Mouse (Mus musculus) hindbrain, embryonic 15.5 days (tissue): ENCODE measurements around the gene Cic. TPM values are rescaled to one million over a fixed set of nuclear protein-coding genes. Genes with fewer than 3 reads are reported as not detected.

Experiments
- ATAC-seq: fragments of 200-750 bp; cut with Nextera tagmentation; 2 replicates; pipeline ENCODE4 v1.8.0; 2017; ENCODE audit warnings: low read depth, moderate number of reproducible peaks, moderate TSS enrichment; ENCODE audit not compliant: low FRiP score
- H3K27ac ChIP-seq: fragments of 300-500 bp; sonication (generic); replicated peaks from 2 replicates; pipeline ENCODE4 v1.5.1; 2015; ENCODE audit warnings: mild to moderate bottlenecking, inconsistent platforms
- H3K27me3 ChIP-seq: fragments of 300-500 bp; sonication (generic); 2 replicates; pipeline ENCODE4 v1.6.1; 2015; ENCODE audit warnings: control low read depth, inconsistent platforms
- H3K36me3 ChIP-seq: fragments of 300-500 bp; sonication (generic); 2 replicates; pipeline ENCODE4 v1.6.1; 2015; ENCODE audit warnings: control low read depth, inconsistent platforms
- H3K4me1 ChIP-seq: fragments of 300-500 bp; sonication (generic); replicated peaks from 2 replicates; pipeline ENCODE4 v1.6.1; 2015; ENCODE audit warnings: control low read depth, inconsistent platforms
- H3K4me2 ChIP-seq: fragments of 300-500 bp; sonication (generic); 2 replicates; pipeline ENCODE4 v1.6.1; 2015; ENCODE audit warnings: moderate library complexity, mild to moderate bottlenecking, inconsistent platforms
- H3K4me3 ChIP-seq: fragments of 300-500 bp; sonication (generic); 2 replicates; pipeline ENCODE4 v1.5.1; 2015; ENCODE audit warnings: mild to moderate bottlenecking, inconsistent platforms
- H3K9ac ChIP-seq: fragments of 300-500 bp; sonication (generic); 2 replicates; pipeline ENCODE4 v1.6.1; 2015; ENCODE audit warnings: inconsistent platforms
- H3K9me3 ChIP-seq: fragments of 300-500 bp; sonication (generic); 2 replicates; pipeline ENCODE4 v1.6.1; 2016; ENCODE audit warnings: control low read depth, inconsistent platforms
- WGBS: fragments of 180-500 bp; shearing (Covaris S2); methylation state at CpG from one replicate; pipeline ENCODE4 v1.1.7; 2015; 5-methylcytosine and 5-hydroxymethylcytosine counted together
- polyA plus RNA-seq: library from polyadenylated mRNA; unstranded; fragments of >200 nt; fragmentation: Nextera tagmentation; extraction: Ambion mirVana; gene quantifications from 2 replicates; pipeline ENCODE4 v1.2.1, GENCODE M21; 2015

The Cic gene
- polyA plus RNA-seq, 1 experiment from 2014 or later: 32.5 TPM

- peaks cover 58% of the 10 kb centered on the region for H3K36me3 ChIP-seq
- no peak overlapping the region for H3K4me3 ChIP-seq
- H3K4me2 ChIP-seq: no peak overlapping the region
- H3K4me1 ChIP-seq: peaks cover 31% of the 10 kb centered on the region
- no peaks in the 10 kb centered on the region for H3K27me3 ChIP-seq
- no peak overlapping the region for H3K9ac ChIP-seq
- no peak overlapping the region for H3K27ac ChIP-seq
- 91% methylated on average over 2 of the region's 2 CpGs for WGBS
- ATAC-seq: no peak
- no peaks in the 10 kb centered on the region for H3K9me3 ChIP-seq
Measured at GRCm38 (mm10) chr7:25233061-25233460, 34.4 kb upstream of the Cic start.

GRCm38 (mm10) chr7:25235526-25235925, 32.0 kb upstream of the Cic start:
- no peak overlapping the region for H3K27ac ChIP-seq
- 0 out of 2 replicates have a peak overlapping the region, but pooled peaks have one; percentile 99 for H3K9ac ChIP-seq
- ATAC-seq: no peak
- peaks cover 44% of the 10 kb centered on the region for H3K4me1 ChIP-seq
- peaks cover 37% of the 10 kb centered on the region for H3K36me3 ChIP-seq
- no peak overlapping the region for H3K4me3 ChIP-seq
- H3K9me3 ChIP-seq: no peaks in the 10 kb centered on the region
- H3K4me2 ChIP-seq: no peak overlapping the region
- H3K27me3 ChIP-seq: no peaks in the 10 kb centered on the region
- 90% methylated on average over 5 of the region's 5 CpGs for WGBS

GRCm38 (mm10) chr7:25237249-25238014, 30.1 kb upstream of the Cic start, which contains the start of gene Gsk3a:
Gene Gsk3a (minus strand): TSS chr7:25237851.
- Histone ChIP-seq H3K4me1 (peaks cover 44% of the 10 kb centered on the region), H3K36me3 (peaks cover 18% of the 10 kb centered on the region), H3K9ac (peak within 1 kb of the TSS; percentile 99), H3K4me3 (peak within 1 kb of the TSS; percentile 72), H3K27ac (peak within 1 kb of the TSS; percentile 89), H3K4me2 (peak within 1 kb of the TSS; percentile 77), H3K9me3 (no peaks in the 10 kb centered on the region), H3K27me3 (no peaks in the 10 kb centered on the region)
- peak; percentile 91 for ATAC-seq
- under 1% methylated on average over 56 of the region's 76 CpGs for WGBS

- Histone ChIP-seq H3K4me3 (peak overlapping the region; percentile 72), H3K9ac (peak overlapping the region; percentile 99), H3K4me1 (peaks cover 44% of the 10 kb centered on the region), H3K9me3 (no peaks in the 10 kb centered on the region), H3K27ac (peak overlapping the region; percentile 89), H3K27me3 (no peaks in the 10 kb centered on the region), H3K36me3 (peaks cover 11% of the 10 kb centered on the region), H3K4me2 (peak overlapping the region; percentile 77)
- peak; percentile 94 for ATAC-seq
- under 1% methylated on average over 23 of the region's 23 CpGs for whole genome bisulfite sequencing
Measured at GRCm38 (mm10) chr7:25238015-25238706, 29.3 kb upstream of the Cic start.

DNA sequence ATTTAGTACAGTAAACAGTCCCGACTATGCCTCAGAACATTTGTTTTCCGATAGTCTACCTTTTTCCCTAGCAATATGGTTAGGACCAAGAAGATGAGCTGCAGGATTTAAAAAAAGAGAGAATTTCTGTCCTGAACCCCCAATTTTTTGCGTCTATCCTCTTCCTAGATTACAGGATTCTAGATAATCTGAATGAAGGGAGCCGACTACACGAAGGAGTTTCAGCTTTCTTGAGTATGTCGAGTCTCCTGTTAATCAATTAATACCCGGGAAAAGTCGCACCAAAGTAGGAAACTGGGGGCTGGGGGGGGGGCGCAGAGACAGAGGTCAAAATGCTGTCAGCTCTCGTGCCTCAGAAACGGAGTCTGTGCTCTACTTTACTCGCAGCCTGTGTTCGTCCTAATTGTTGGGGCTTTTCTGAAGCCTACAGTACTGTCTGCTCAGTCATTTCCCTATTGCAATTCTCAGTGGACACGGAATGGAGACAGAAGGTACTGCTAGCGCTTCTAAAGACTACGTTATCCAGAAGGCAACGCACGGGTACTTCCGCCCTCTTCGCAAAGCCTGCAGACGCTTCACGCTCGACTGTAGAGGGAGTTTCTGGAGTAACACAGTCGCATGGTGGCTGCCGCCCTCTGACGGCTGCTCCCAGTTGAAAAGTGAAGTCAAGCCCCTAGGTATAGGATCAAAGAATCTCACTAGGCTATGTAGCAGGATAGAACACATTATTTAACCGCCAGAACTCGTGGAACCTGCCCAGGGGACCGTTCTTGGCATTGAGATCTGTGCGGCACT, 28.5 kb upstream of the Cic start:
- H3K36me3 ChIP-seq: peaks cover 5% of the 10 kb centered on the region
- H3K4me3 ChIP-seq: peak overlapping the region; percentile 72
- peak overlapping the region; percentile 89 for H3K27ac ChIP-seq
- no peaks in the 10 kb centered on the region for H3K27me3 ChIP-seq
- H3K4me1 ChIP-seq: peaks cover 42% of the 10 kb centered on the region
- peak overlapping the region; percentile 77 for H3K4me2 ChIP-seq
- H3K9me3 ChIP-seq: no peaks in the 10 kb centered on the region
- ATAC-seq: peak; percentile 51
- WGBS: 3% methylated on average over 30 of the region's 30 CpGs
- no peak overlapping the region for H3K9ac ChIP-seq

GRCm38 (mm10) chr7:25240631-25241030, 26.9 kb upstream of the Cic start:
- no peak overlapping the region for H3K27ac ChIP-seq
- H3K36me3 ChIP-seq: no peaks in the 10 kb centered on the region
- no peak overlapping the region for H3K9ac ChIP-seq
- no peak overlapping the region for H3K4me3 ChIP-seq
- H3K4me1 ChIP-seq: peaks cover 27% of the 10 kb centered on the region
- WGBS: 75% methylated on average over 7 of the region's 7 CpGs
- H3K9me3 ChIP-seq: no peaks in the 10 kb centered on the region
- H3K4me2 ChIP-seq: no peak overlapping the region
- H3K27me3 ChIP-seq: no peaks in the 10 kb centered on the region
- no peak for ATAC-seq

DNA sequence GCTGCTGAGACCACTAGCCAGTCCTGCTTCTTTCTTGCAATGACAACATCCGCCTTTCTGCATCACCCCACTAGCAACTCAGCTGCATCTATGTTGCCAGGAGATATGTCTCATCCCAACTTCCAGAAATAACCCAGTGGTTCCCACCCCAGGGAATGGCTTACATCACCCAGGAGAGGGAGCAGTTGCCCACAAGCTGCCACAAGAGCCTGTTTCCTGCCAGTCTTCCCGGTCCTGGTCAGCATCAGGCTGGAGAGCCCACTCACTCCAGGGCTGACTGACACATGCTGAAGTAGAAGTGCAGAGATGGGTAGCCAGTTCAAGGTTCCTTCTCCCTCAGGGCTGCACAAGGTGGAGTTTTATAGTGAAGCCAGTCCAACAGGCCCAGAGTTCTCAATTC, 26.4 kb upstream of the Cic start:
- H3K9ac ChIP-seq: no peak overlapping the region
- no peaks in the 10 kb centered on the region for H3K36me3 ChIP-seq
- 20% methylated on average over 2 of the region's 2 CpGs for WGBS
- H3K27me3 ChIP-seq: no peaks in the 10 kb centered on the region
- no peak overlapping the region for H3K4me3 ChIP-seq
- H3K27ac ChIP-seq: no peak overlapping the region
- no peaks in the 10 kb centered on the region for H3K9me3 ChIP-seq
- no peak overlapping the region for H3K4me2 ChIP-seq
- ATAC-seq: no peak
- peaks cover 27% of the 10 kb centered on the region for H3K4me1 ChIP-seq

DNA sequence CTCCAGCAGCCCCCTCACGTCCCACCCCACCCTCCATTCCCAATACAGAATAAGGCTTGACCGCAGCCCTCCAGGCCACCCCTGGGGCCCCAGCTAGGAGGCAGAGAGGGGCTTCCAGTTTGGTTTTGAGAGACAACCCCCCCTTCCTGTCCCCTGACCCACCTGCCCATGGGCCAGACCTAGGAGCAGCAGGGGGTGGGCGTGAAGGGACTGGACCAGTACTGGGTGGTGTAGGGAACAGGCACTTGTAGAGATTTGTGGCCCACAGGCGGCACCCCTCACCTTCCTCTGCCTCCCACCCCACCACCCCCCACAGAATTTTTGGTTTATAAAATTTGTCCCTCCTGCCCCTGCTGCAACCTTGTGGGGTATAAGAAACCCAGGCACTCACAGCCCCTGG, 24.1 kb upstream of the Cic start:
- H3K27ac ChIP-seq: no peak overlapping the region
- no peak for ATAC-seq
- no peak overlapping the region for H3K4me3 ChIP-seq
- H3K27me3 ChIP-seq: no peaks in the 10 kb centered on the region
- no peaks in the 10 kb centered on the region for H3K36me3 ChIP-seq
- H3K9me3 ChIP-seq: no peaks in the 10 kb centered on the region
- H3K4me2 ChIP-seq: no peak overlapping the region
- H3K9ac ChIP-seq: no peak overlapping the region
- WGBS: 91% methylated on average over 4 of the region's 4 CpGs
- peaks cover 39% of the 10 kb centered on the region for H3K4me1 ChIP-seq

DNA sequence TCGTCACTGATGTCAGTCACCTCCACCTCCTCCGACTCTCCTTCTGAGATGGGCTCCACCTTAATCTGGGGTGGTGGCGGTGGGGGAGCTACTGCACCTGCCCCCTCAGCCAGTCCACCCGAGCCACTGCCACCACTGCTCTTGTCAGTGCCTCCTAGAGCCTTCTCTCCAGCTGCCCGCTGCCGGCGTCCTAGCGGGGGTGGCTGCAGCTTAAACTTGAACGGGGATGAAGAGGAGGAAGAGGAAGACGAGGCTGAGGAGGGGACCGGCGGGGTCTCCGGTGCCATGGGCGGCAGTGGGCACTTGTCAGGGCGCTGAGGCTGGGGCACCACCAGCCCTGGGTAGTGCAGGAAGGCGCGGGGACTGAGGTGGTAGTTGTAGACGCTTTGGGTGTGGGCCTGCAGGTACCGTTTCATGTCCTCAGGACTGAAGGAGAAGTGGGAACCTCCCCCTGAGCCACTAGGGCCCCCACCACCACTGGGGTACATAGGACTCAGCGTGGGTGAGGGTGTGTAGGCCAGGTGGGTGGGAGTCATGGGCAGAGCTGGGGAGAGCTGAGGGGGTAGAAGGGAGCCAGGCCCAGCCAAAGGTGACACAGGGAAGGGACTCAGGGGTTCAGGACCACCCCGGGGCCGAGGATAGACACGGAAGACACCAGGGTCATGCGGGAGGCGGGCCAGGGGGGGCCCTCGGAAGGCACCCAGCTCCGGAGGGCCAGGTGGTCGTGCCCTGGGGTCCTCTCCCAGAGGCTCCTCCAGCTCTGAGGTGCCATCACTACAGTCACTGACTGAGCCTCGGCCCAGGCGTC, 22.7 kb upstream of the Cic start:
- H3K4me3 ChIP-seq: no peak overlapping the region
- ATAC-seq: no peak
- H3K27me3 ChIP-seq: no peaks in the 10 kb centered on the region
- H3K9ac ChIP-seq: no peak overlapping the region
- no peaks in the 10 kb centered on the region for H3K9me3 ChIP-seq
- H3K4me2 ChIP-seq: no peak overlapping the region
- no peaks in the 10 kb centered on the region for H3K36me3 ChIP-seq
- H3K4me1 ChIP-seq: peaks cover 40% of the 10 kb centered on the region
- H3K27ac ChIP-seq: no peak overlapping the region
- WGBS: 90% methylated on average over 30 of the region's 30 CpGs

GRCm38 (mm10) chr7:25246079-25246758, 21.3 kb upstream of the Cic start:
- no peak for ATAC-seq
- Histone ChIP-seq H3K36me3 (no peaks in the 10 kb centered on the region), H3K27ac (peak overlapping the region; percentile 84), H3K4me1 (peaks cover 50% of the 10 kb centered on the region), H3K27me3 (no peaks in the 10 kb centered on the region), H3K4me3 (peak overlapping the region; percentile 78), H3K9ac (no peak overlapping the region), H3K9me3 (no peaks in the 10 kb centered on the region), H3K4me2 (peak overlapping the region; percentile 99)
- whole genome bisulfite sequencing: 53% methylated on average over 20 of the region's 20 CpGs

DNA sequence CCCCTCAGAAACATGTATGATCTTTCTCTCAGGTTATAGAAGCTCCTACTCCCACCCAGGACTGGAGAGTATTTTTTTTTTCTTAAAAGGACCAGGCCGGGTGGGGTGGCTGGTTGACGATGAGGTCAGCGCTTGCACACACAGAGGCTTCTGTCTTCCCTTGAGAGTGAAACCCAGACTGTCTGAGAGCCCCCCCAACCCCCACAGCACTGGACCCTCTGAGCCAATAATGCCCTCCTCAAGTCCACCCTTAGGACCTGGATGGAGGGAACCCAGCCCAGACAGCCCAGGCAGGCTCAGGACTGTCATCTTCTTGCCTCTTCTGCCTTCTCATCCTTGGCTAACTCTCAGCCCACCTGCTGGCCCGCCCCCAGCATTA, 20.8 kb upstream of the Cic start:
- Histone ChIP-seq H3K4me1 (peaks cover 55% of the 10 kb centered on the region), H3K4me2 (peak overlapping the region; percentile 99), H3K4me3 (peak overlapping the region; percentile 78), H3K27me3 (no peaks in the 10 kb centered on the region), H3K36me3 (no peaks in the 10 kb centered on the region), H3K9ac (no peak overlapping the region), H3K9me3 (no peaks in the 10 kb centered on the region), H3K27ac (peak overlapping the region; percentile 84)
- ATAC-seq: no peak
- 54% methylated on average over 4 of the region's 4 CpGs for WGBS
